Mouse (Mus musculus): ENCODE data around the gene Ankrd23. TPM values are rescaled to one million over a fixed set of nuclear protein-coding genes. Genes with fewer than 3 reads are reported as not detected.

The Ankrd23 gene
- polyA plus RNA-seq, 1 experiment from 2014 or later: 17.0 TPM

DNA sequence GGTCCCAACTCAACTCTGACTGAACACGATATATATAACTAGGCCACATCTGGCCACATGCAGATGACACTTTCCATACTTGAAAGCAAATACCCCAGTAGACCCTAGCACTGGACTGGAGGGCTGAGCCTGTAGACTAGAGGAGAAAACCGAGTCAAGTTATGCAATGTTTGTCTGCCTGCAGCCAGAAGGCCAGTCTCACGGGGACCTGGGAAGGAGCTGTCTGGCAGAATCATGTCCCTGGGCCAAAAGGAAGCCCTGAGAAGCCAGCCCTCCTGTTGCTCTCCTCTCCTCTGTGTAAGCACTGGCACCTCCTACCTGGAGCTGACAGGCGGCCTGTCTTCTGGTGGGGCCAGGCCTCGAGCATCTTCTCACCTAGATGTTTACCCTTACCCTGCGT is 38.7 kb upstream of the Ankrd23 start:
- Histone ChIP-seq H3K27me3 (ENCODE audit: control insufficient read depth, insufficient read depth, low read depth, low read length) (no peaks in the 10 kb centered on the region), H3K27ac (ENCODE audit: low read length) (no peak overlapping the region), H3K4me1 (ENCODE audit: control insufficient read depth, insufficient read depth, low read length) (peaks cover 7% of the 10 kb centered on the region), H3K36me3 (ENCODE audit: control insufficient read depth, insufficient read depth, low read length) (no peaks in the 10 kb centered on the region), H3K4me3 (ENCODE audit: low read depth, low read length) (no peak overlapping the region), H3K4me2 (ENCODE audit: low read length) (no peak overlapping the region), H3K9me3 (replicated peaks; ENCODE audit: control insufficient read depth, low read length, poor library complexity, severe bottlenecking) (no peaks in the 10 kb centered on the region), H3K9ac (ENCODE audit: low read depth, low read length) (no peak overlapping the region)
- 73% methylated on average over 6 of the region's 6 CpGs for WGBS
- no peak for ATAC-seq

DNA sequence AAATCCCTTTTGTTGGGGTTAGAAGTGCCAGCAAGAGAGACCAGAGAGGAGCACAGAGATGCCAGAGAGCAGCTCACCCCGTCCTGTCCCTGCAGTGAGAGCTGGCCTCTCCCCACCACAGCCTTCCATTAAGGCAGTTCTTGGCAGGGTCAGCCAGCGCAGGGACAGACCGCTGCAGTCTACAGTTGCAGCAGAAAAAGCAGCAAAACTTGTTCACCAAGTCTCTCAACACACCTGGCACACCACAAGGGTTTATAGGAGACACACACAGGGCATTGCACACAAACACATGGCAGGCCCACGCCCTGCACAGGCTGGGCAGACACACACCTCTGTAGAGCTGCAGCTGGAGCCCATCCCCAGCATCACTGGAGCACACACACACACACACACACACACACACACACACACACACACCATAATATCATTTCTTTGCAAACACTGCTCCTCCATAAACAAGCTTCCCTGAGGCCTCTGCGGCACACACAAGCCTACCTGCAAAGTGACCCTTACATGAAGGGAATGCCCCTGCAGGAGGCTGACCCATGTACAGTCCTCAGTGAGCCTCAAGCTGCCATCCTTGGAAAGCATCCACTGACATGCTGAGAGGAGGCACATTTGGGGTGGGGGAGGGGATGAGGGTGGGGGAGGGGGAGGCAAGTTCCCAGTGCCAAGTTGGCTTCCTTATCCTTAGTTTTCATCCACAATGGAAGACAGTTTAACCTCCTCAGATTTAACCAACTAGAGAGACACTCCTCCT is 37.7 kb upstream of the Ankrd23 start:
- no peaks in the 10 kb centered on the region for H3K36me3 ChIP-seq (ENCODE audit: control insufficient read depth, insufficient read depth, low read length)
- H3K4me2 ChIP-seq (ENCODE audit: low read length): no peak overlapping the region
- no peak overlapping the region for H3K9ac ChIP-seq (ENCODE audit: low read depth, low read length)
- ATAC-seq: no peak
- WGBS: 80% methylated on average over 5 of the region's 5 CpGs
- H3K9me3 ChIP-seq (replicated peaks; ENCODE audit: control insufficient read depth, low read length, poor library complexity, severe bottlenecking): no peaks in the 10 kb centered on the region
- H3K27me3 ChIP-seq (ENCODE audit: control insufficient read depth, insufficient read depth, low read depth, low read length): no peaks in the 10 kb centered on the region
- no peaks in the 10 kb centered on the region for H3K4me1 ChIP-seq (ENCODE audit: control insufficient read depth, insufficient read depth, low read length)
- no peak overlapping the region for H3K27ac ChIP-seq (ENCODE audit: low read length)
- no peak overlapping the region for H3K4me3 ChIP-seq (ENCODE audit: low read depth, low read length)

DNA sequence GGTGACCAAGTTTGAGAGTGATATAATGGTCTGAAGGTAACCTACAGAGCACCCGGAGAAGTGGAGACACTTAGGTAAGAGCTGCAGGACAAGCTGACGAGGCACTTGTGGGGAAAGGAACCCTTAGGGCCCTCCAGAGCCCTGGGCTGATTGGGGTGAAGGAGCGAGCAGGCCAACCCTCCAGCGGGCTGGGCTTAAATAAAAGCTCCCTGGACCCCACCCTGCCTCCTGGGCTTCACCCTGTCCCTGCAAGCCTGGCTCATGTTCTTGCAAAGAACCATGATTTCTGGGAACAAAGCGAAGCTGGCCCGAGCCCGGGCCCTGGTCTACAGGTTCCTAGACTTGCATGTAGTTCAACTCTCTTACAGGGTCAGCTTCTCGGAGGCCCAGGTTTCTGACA is 36.8 kb upstream of the Ankrd23 start:
- no peak for ATAC-seq
- Histone ChIP-seq H3K9me3 (replicated peaks; ENCODE audit: control insufficient read depth, low read length, poor library complexity, severe bottlenecking) (no peaks in the 10 kb centered on the region), H3K9ac (ENCODE audit: low read depth, low read length) (no peak overlapping the region), H3K4me3 (ENCODE audit: low read depth, low read length) (no peak overlapping the region), H3K4me1 (ENCODE audit: control insufficient read depth, insufficient read depth, low read length) (no peaks in the 10 kb centered on the region), H3K27me3 (ENCODE audit: control insufficient read depth, insufficient read depth, low read depth, low read length) (no peaks in the 10 kb centered on the region), H3K4me2 (ENCODE audit: low read length) (no peak overlapping the region), H3K36me3 (ENCODE audit: control insufficient read depth, insufficient read depth, low read length) (no peaks in the 10 kb centered on the region), H3K27ac (ENCODE audit: low read length) (no peak overlapping the region)
- WGBS: 87% methylated on average over 8 of the region's 8 CpGs

DNA sequence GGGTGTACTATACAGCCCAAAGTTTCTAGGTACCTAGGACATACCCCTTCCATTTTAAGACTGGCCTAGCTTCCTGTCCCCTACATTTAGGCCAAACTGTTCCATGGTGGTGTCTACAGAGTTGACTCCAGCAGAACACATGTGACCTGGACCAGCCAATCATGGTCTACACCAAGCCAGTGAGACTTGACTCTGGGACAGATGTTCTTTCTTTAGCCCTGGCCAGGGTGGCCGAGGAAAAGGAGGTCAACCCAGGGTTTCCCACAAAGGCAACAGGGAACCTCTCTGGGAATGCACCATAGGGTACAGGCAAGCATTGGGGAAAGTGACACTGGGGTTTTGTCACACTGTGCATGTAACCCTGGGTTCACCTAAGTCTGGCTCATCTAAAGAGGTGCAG is 36.0 kb upstream of the Ankrd23 start:
- no peak overlapping the region for H3K4me3 ChIP-seq (ENCODE audit: low read depth, low read length)
- no peak overlapping the region for H3K27ac ChIP-seq (ENCODE audit: low read length)
- no peak overlapping the region for H3K9ac ChIP-seq (ENCODE audit: low read depth, low read length)
- ATAC-seq: no peak
- no peaks in the 10 kb centered on the region for H3K4me1 ChIP-seq (ENCODE audit: control insufficient read depth, insufficient read depth, low read length)
- no peaks in the 10 kb centered on the region for H3K27me3 ChIP-seq (ENCODE audit: control insufficient read depth, insufficient read depth, low read depth, low read length)
- H3K9me3 ChIP-seq (replicated peaks; ENCODE audit: control insufficient read depth, low read length, poor library complexity, severe bottlenecking): no peaks in the 10 kb centered on the region
- H3K36me3 ChIP-seq (ENCODE audit: control insufficient read depth, insufficient read depth, low read length): no peaks in the 10 kb centered on the region
- WGBS: 47% methylated on average over 1 of the region's 1 CpGs
- no peak overlapping the region for H3K4me2 ChIP-seq (ENCODE audit: low read length)

DNA sequence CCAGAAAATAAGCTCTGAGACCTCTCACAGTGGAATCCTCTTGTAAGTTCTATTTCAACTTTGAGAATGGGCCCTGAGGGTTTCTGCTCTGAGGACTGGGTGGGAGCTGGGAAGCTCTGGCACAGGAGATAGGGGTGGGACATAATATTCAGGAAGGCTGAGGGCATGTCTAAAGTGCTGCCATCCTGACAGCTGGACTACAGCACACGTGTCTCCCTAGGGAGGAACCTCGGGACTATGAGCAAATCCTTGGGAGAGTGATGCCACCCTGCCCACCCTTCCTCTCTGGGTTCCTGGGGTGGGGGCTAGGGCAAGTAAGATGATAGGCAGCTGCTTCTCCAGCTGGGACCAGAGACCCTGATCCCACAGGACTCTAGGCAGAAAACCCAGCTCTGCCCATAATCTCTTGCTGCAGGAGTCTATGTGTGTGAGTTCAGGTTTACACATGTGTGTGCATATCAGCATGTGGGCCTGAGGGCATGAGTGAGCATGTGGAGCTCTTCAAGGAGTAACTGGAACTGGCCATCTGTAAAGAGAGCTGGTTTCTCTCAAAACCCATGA is 35.5 kb upstream of the Ankrd23 start:
- Histone ChIP-seq H3K27ac (ENCODE audit: low read length) (no peak overlapping the region), H3K9me3 (replicated peaks; ENCODE audit: control insufficient read depth, low read length, poor library complexity, severe bottlenecking) (no peaks in the 10 kb centered on the region), H3K27me3 (ENCODE audit: control insufficient read depth, insufficient read depth, low read depth, low read length) (no peaks in the 10 kb centered on the region), H3K4me3 (ENCODE audit: low read depth, low read length) (no peak overlapping the region), H3K4me2 (ENCODE audit: low read length) (no peak overlapping the region), H3K4me1 (ENCODE audit: control insufficient read depth, insufficient read depth, low read length) (no peaks in the 10 kb centered on the region), H3K36me3 (ENCODE audit: control insufficient read depth, insufficient read depth, low read length) (no peaks in the 10 kb centered on the region), H3K9ac (ENCODE audit: low read depth, low read length) (no peak overlapping the region)
- WGBS: 63% methylated on average over 2 of the region's 2 CpGs
- ATAC-seq: no peak

DNA sequence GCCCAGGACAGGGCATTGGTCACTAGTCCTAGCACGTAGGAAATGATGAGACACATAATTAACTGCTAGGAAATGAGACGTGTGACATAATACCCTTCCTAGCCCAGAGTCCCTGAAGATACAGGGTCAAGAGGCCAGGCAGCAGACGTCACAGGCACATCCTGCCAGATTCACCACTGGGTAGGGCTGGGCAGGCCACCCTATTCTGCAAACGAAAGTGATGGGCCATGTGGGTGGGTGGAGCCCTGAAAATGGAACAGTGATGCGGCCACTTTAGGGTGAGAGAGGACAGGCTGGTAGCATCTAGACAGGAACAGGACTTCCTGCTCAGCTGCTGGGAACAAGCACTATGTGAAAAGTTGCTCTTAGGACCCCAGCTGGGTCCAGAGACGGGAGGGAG is 34.9 kb upstream of the Ankrd23 start:
- Histone ChIP-seq H3K27ac (ENCODE audit: low read length) (no peak overlapping the region), H3K27me3 (ENCODE audit: control insufficient read depth, insufficient read depth, low read depth, low read length) (no peaks in the 10 kb centered on the region), H3K4me2 (ENCODE audit: low read length) (no peak overlapping the region), H3K9ac (ENCODE audit: low read depth, low read length) (no peak overlapping the region), H3K9me3 (replicated peaks; ENCODE audit: control insufficient read depth, low read length, poor library complexity, severe bottlenecking) (no peaks in the 10 kb centered on the region), H3K4me3 (ENCODE audit: low read depth, low read length) (no peak overlapping the region), H3K36me3 (ENCODE audit: control insufficient read depth, insufficient read depth, low read length) (no peaks in the 10 kb centered on the region), H3K4me1 (ENCODE audit: control insufficient read depth, insufficient read depth, low read length) (no peaks in the 10 kb centered on the region)
- ATAC-seq: no peak
- 62% methylated on average over 6 of the region's 6 CpGs for WGBS

DNA sequence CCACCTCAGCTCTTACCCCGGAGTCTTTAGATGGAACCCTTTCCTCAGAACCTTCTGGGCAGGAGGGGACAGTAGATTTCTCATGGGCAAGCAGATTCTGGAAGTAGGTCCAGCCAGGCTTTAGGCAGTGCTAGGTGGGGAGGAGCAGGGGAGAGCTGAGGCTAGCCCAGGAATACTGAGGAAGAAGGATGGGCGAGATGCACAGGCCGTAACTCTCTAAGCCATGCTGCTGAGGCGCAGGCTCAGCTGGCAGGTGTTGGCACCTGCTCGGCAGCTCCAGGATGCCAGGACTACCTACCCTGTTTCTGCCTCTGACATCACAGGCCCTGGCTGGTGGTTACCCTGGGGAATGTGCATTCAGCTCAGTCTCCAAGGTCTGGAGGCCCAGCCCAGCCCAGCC is 33.6 kb upstream of the Ankrd23 start:
- 88% methylated on average over 5 of the region's 5 CpGs for WGBS
- Histone ChIP-seq H3K9me3 (replicated peaks; ENCODE audit: control insufficient read depth, low read length, poor library complexity, severe bottlenecking) (no peaks in the 10 kb centered on the region), H3K27ac (ENCODE audit: low read length) (no peak overlapping the region), H3K4me1 (ENCODE audit: control insufficient read depth, insufficient read depth, low read length) (0 out of 2 replicates have a peak, but pooled peaks cover 2% of the 10 kb centered on the region), H3K4me2 (ENCODE audit: low read length) (no peak overlapping the region), H3K36me3 (ENCODE audit: control insufficient read depth, insufficient read depth, low read length) (no peaks in the 10 kb centered on the region), H3K27me3 (ENCODE audit: control insufficient read depth, insufficient read depth, low read depth, low read length) (no peaks in the 10 kb centered on the region), H3K4me3 (ENCODE audit: low read depth, low read length) (no peak overlapping the region), H3K9ac (ENCODE audit: low read depth, low read length) (no peak overlapping the region)
- no peak for ATAC-seq

DNA sequence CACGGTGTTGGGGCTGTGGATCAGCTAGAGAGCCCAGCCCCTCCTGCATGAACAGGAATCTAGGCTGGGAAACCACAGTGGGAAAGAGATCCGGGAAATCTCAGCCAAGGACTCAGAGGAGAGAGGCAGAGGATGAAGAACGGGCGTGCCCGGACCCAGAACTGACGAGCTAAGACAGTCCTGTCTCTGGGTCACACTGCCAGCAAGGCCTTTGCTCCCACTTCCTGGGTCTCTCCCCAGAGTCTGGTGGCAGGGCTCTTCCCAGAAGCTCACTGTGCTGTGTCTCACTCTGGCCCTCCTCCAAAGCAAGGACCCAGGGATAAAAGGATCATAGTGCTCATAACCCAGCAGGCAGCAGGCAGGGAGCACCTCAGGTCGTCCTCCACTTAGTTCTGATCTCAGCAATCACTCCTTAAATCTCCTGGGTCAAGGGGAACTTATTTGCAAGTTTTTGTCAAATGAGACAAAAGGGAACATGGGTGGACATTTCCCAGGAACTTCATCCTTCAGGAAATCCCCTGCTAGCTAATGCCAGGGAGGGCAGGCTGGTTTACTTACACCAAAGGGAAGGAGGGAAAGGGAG is 33.1 kb upstream of the Ankrd23 start:
- no peaks in the 10 kb centered on the region for H3K9me3 ChIP-seq (replicated peaks; ENCODE audit: control insufficient read depth, low read length, poor library complexity, severe bottlenecking)
- ATAC-seq: no peak
- H3K4me3 ChIP-seq (ENCODE audit: low read depth, low read length): no peak overlapping the region
- H3K36me3 ChIP-seq (ENCODE audit: control insufficient read depth, insufficient read depth, low read length): no peaks in the 10 kb centered on the region
- H3K9ac ChIP-seq (ENCODE audit: low read depth, low read length): no peak overlapping the region
- H3K4me1 ChIP-seq (ENCODE audit: control insufficient read depth, insufficient read depth, low read length): 0 out of 2 replicates have a peak, but pooled peaks cover 2% of the 10 kb centered on the region
- H3K4me2 ChIP-seq (ENCODE audit: low read length): no peak overlapping the region
- no peak overlapping the region for H3K27ac ChIP-seq (ENCODE audit: low read length)
- no peaks in the 10 kb centered on the region for H3K27me3 ChIP-seq (ENCODE audit: control insufficient read depth, insufficient read depth, low read depth, low read length)
- 45% methylated on average over 7 of the region's 7 CpGs for WGBS

DNA sequence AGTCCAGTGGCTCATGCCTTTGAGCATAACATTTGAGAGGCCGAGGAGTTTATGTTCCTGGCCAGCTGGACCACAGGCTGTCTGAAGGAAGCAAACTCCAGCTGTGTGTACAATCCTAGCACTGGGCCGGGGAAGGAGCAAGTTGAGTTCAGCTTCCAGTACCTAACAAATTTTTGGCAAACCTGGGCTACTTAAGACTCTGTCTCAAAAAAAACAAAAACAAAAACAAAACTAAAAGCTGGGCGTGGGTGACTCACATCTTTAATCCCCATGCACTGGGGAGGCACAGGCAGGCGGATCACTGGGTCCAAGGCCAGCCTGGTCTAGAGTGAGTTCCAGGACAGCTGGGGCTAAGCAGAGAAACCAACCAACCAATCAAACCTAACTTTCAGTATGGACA is 32.1 kb upstream of the Ankrd23 start:
- 78% methylated on average over 4 of the region's 4 CpGs for WGBS
- Histone ChIP-seq H3K9ac (ENCODE audit: low read depth, low read length) (no peak overlapping the region), H3K4me1 (ENCODE audit: control insufficient read depth, insufficient read depth, low read length) (0 out of 2 replicates have a peak, but pooled peaks cover 2% of the 10 kb centered on the region), H3K36me3 (ENCODE audit: control insufficient read depth, insufficient read depth, low read length) (no peaks in the 10 kb centered on the region), H3K27me3 (ENCODE audit: control insufficient read depth, insufficient read depth, low read depth, low read length) (no peaks in the 10 kb centered on the region), H3K4me2 (ENCODE audit: low read length) (no peak overlapping the region), H3K4me3 (ENCODE audit: low read depth, low read length) (no peak overlapping the region), H3K9me3 (replicated peaks; ENCODE audit: control insufficient read depth, low read length, poor library complexity, severe bottlenecking) (no peaks in the 10 kb centered on the region), H3K27ac (ENCODE audit: low read length) (no peak overlapping the region)
- no peak for ATAC-seq

Measured in midbrain, embryonic 16.5 days (tissue).